Mouse (Mus musculus) lung, adult 10 weeks (tissue): ENCODE measurements around the gene Fam81b. TPM values are rescaled to one million over a fixed set of nuclear protein-coding genes. Genes with fewer than 3 reads are reported as not detected.

Experiments
- polyA plus RNA-seq: library from polyadenylated mRNA; stranded (reverse); fragments of 350-450 nt; fragmentation: Illumina TruSeq; extraction: RNeasy Lipid Tissue Mini Kit (QIAGEN cat#74804); gene quantifications from one replicate; pipeline ENCODE4 v1.2.3, GENCODE M21; 2014; ENCODE audit warnings: low read depth, low replicate concordance; ENCODE audit not compliant: insufficient read depth

The Fam81b gene
- 3.1 TPM for polyA plus RNA-seq

GRCm38 (mm10) chr13:76304637-76305122 is at the start of gene Fam81b:
Gene Fam81b, minus strand, starts transcription at chr13:76305072.

Other genes with a start within 250 kb of the Fam81b start
- not detected for gene Gpr150, start 248.1 kb downstream of the Fam81b start, polyA plus RNA-seq
- gene Arsk, start 206.4 kb downstream of the Fam81b start, polyA plus RNA-seq, result 5.8 TPM
- 7.1 TPM for gene Ttc37, start 206.3 kb downstream of the Fam81b start, polyA plus RNA-seq
- gene Mctp1, start 79.5 kb upstream of the Fam81b start, polyA plus RNA-seq, result 5.2 TPM